Mouse (Mus musculus) bone marrow, adult 2 months (tissue): ENCODE data around the gene B4galnt3.

ENCODE experiments used
- CTCF ChIP-seq: fragments of 200-500 bp; IDR thresholded peaks from 2 replicates; pipeline ENCODE4 v1.5.1; 2011; ENCODE audit warnings: low read length, control low read depth; ENCODE audit not compliant: control insufficient read depth, insufficient read depth
- POLR2A ChIP-seq: fragments of 200-500 bp; IDR thresholded peaks from 2 replicates; pipeline ENCODE4 v1.6.1; 2011; ENCODE audit warnings: low read depth, mild to moderate bottlenecking, control low read depth, low read length, borderline replicate concordance; ENCODE audit not compliant: control insufficient read depth

DNA sequence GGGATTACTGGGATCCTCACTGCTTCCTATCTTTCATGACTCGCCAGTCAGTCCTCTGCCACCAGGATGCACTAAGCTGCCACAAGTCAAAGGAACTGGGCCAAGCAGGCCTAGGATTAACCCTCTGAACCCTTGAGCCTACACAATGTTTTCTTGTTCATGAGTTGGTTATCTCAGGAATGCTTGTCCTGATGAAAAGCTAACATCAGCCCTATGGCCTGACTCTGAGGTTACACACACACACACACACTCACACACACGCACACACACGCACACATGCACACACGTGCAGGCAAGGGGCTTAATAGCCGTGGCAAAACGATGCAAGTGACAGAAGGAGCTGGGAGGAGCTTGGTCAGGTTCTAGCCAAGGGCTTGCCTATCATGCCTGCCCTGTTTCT is 69.0 kb downstream of the B4galnt3 start:
- TF ChIP-seq CTCF = no peak
- no peak for TF ChIP-seq POLR2A
